Mouse (Mus musculus): ENCODE results near the gene Ak4.

Gene Ak4

DNA sequence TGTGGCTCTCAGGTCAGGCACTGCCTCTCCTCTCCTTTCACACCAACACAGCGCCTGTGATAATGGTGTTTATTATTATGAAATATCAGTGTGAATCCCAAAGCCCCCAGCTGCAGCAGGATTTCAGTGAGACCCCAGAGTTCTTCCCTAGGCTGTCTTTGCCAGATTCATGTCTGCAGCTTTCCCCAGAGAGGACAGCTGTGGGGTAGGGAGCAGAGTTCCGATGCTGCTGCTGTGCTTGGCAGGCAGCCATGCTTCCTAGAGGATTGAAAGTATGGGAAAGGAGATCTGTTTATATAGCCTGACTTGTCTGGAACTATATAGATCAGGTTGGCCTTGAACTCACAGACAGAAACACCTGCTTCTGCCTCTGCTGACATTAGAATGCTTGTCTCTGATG, 43.0 kb downstream of the Ak4 start:
- DNase-seq (ENCODE audit: low spot score), result no peak

GRCm38 (mm10) chr4:101466264-101466663, 47.2 kb downstream of the Ak4 start:
- DNase-seq (ENCODE audit: low spot score), result no peak

- DNase-seq (ENCODE audit: low spot score), result no peak
These were observed 50.2 kb downstream of the Ak4 start for GRCm38 (mm10) chr4:101469242-101469641.

DNA sequence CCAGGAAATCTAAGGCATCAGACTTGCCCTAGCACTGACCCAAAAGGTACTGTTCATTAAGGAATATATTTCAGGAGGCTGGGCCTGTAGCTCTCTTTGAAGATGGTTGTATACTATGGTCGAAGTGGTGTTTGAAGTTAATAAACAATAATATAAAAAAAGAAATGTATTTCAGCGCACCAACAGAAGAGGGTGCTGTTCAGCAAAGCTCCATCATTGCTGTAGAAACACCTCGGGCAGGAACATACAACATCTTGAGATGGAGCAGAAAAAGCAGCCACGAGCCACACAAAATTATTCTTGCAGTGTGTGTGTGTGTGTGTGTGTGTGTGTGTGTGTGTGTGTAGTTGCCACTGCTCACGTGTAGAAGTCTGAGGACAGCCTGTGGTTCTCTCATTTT, 51.5 kb downstream of the Ak4 start:
- DNase-seq (ENCODE audit: low spot score), result no peak

DNA sequence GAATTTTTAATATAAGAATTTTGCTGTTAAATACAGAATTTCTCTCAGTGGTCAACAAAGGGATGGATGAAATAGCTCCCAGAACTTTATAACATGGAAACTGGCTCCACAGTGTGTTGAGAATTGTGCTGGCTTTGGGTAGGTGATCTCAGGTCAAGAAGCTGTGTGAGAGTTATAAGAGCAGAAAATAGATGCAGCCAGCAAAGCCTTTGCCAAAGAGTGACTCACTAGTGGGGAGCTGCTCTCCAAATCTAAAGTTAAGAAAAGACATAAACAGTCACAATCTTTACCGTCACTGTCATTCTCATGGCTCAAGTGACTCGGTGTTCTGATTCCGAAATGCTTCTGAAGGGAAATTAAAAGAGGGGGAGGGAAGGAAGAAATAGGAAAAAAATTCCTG, 53.7 kb downstream of the Ak4 start:
- no peak for DNase-seq (ENCODE audit: low spot score)

DNA sequence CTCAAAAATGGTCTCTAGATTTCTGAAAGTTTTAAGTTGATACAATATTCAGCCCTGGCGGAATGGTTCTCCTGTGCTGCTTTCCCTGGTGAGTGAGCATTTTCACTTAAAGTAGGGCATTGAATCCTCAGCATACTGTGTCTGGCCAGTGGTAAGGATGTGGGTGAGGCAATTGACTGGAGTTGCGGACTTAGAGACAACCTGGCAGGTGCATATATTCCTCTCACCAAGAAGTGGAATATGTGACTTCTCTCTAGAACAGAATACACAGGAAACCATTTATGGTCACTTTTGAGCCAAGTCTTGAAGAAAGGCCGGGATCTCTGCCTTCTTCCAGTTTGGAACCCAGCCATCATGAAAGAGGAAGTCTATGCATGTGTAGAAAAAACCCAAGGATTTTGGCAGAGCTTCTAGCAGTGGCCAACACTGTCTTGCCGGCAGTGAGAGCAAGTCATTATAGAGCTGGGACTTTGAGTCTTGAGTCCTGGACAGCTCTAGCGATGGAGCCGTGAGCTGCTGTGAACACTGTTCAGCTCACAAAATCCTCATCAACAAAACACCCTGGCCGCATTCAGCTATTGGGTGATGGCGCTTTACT, 71.3 kb downstream of the Ak4 start:
- no peak for DNase-seq (ENCODE audit: low spot score)

DNA sequence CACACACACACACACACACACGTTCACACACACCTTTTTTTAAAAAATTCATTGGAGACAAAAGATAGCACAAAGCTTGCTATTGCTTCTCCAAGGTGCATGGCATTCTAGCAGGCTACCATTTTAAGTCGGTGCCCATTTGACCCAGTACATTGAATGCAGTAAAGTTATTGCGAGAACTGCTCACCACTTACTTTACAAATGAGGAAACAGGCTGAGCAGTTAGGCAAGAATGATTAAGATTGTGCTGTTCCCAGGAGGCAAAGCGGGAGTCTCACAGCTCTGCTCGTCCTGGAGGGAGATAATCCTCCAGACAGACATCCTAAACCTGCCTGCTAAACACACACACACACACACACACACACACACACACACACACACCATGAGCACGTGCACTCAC, 72.6 kb downstream of the Ak4 start:
- DNase-seq (ENCODE audit: low spot score), result no peak

- peak; percentile 17 for DNase-seq (ENCODE audit: low spot score)
These were observed 74.6 kb downstream of the Ak4 start for GRCm38 (mm10) chr4:101493611-101494197.

GRCm38 (mm10) chr4:101496188-101496533, 77.1 kb downstream of the Ak4 start:
- no peak for DNase-seq (ENCODE audit: low spot score)

GRCm38 (mm10) chr4:101496534-101497237, 77.6 kb downstream of the Ak4 start, which contains the start of gene Dnajc6:
Dnajc6 (plus strand) TSS chr4:101496648.
- DNase-seq (ENCODE audit: low spot score), result peak; percentile 60

DNA sequence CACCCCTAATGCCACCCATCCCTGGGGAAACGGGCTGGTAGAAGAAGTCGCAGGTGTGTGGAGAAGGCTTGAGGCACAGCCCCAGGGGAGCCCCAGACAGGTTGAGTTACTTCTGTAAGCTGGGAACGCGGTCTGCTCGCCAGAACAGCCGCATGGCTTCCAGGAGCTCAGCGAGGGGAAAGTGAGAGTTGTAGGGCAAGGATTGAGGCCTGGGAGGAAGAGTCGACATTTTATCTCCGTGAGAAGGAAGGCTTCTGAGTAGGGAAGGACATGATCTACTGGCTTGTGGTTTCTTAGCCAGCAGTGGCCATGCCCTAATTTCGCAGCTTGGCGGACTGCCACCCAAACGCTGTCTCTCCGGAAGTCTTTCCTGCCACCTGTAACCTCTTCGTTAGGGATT, 78.3 kb downstream of the Ak4 start:
- peak; percentile 24 for DNase-seq (ENCODE audit: low spot score)

DNA sequence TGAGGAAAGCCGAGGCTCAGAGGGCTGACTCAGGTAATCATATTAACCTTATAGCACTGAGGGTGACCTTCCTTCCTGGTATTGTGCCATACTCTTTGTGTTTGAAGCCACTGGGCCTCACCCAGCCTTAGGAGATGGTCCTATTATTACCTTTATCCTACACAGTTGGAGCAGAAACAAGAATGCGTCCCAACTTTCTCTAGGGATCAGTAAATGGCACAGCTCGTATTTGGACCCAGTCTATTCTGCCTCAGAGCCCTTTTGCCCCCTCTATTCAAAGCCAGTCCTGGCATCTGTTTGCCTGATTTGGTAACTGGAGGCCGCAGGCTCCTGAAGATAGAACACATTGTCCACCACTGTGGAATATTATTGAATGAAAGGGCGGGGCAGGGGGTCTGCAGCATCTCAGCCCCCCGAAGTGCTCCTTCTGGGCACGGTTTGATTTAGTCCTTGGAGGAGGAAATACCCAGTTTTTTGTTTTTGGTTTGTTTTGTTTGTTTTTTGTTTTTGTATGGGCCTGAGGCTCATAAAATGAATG, 85.5 kb downstream of the Ak4 start:
- no peak for DNase-seq (ENCODE audit: low spot score)

DNA sequence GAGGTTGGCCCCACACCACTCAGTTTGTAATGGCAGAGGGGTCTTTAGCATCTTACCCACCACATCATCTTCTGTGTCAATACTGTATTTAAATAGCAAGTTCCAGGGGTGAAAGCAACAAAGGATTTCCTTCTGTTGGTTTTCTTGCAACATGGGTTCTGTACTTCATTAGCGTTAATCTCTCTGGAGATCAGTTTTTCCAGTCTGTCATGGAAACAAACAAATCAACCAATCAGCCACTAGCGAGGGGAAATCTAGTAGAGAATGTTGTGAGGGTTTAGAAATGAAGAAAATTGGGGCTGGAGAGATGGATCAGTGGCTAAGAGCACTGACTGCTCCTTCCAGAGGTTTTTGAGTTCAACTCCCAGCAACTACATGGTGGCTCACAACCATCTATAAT, 86.9 kb downstream of the Ak4 start:
- DNase-seq (ENCODE audit: low spot score), result no peak

DNA sequence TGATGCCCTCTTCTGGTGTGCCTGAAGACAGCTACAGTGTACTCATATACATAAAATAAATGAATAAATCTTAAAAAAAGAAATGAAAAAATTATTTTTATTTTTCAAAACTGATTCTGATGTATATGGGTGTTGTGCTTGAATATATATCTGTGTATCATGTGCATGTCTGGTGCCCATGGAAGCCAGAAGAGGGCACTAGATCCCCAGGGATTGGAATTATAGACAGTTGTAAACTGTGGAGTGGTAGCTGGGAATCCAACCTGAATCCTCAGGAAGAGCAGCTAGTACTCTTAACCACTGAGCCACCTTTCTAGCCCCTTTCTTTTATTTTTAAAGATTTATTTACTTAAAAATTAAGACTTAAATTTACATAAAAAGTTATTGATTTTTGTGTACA, 87.3 kb downstream of the Ak4 start:
- DNase-seq (ENCODE audit: low spot score), result no peak

GRCm38 (mm10) chr4:101507571-101508422, 88.7 kb downstream of the Ak4 start:
- peak; percentile 79 for DNase-seq (ENCODE audit: low spot score)

DNA sequence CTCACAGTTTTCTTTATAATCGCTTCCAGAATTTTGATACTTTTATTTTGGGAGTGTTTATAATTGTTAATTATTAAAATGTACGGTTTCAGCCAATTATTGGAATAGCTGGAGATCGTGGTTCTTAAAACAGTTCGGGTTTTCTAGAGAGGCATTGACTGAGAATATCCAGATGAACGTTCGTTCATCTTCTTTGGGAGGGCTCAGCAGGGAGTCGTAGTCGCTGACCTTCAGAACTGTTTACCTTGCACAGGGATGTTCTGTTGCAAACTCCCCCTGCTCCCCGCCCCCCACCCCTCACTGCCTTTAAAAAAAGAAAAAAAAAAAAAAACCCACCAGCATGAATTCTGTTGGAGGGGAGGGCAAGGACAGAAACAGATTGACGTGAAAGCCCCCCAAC, 89.4 kb downstream of the Ak4 start:
- no peak for DNase-seq (ENCODE audit: low spot score)

DNA sequence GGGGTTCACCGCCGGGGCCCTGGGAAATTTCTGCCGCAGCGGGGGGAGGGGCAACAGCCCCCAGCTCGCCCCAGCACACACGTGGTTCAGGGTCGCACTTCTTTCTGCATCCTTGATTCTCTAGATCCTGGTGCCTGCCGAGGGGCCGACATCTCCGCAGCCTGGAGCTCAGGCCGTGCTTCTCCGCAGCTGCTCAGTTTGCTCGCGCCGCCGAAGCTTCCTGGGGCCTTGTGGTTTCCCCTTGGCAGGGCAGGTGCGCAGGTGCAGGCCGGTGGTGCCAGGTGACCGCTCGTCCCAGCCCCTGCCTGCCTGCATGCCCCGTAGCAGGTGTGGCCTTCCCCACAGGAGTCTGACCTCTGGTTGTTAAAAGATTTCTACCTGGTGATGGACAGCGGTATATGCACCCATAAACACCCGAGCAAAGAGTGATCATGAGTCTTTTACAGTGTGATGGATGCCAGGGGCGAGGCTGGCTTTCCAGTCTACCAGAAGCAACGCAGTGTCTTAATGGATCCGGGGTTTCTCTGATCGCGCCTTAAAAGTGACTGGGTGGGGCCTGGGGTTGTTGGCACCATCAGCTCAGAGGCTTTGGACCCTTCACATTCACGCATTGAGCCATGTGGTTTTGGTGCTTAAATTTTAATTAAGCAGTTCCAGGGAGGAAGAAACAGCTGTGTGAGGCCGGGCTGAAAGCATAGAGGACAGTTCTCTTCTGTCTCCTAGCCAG, 89.9 kb downstream of the Ak4 start:
- DNase-seq (ENCODE audit: low spot score), result peak; percentile 59

GRCm38 (mm10) chr4:101510111-101510903, 91.2 kb downstream of the Ak4 start:
- no peak for DNase-seq (ENCODE audit: low spot score)

DNA sequence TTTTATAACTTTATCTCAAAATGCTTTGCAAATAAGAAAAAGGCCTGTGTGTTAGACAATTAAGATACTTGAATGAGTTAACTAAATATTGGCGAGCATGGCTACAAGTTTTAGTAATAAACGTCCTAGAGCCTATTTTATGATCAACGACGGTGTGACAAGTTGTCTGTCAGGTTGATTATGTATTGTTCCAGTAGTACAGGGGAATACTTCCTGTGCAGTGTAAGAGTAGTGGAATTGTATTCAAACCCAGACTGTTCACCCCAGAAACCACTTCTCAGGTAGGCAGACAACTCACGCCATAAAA, 91.8 kb downstream of the Ak4 start:
- no peak for DNase-seq (ENCODE audit: low spot score)

GRCm38 (mm10) chr4:101511768-101512521, 92.9 kb downstream of the Ak4 start:
- no peak for DNase-seq (ENCODE audit: low spot score)

All from embryo, embryonic 10 days (tissue).